Mouse (Mus musculus) lung, embryonic 15.5 days (tissue): ENCODE measurements around the gene Lyst. TPM values are rescaled to one million over a fixed set of nuclear protein-coding genes. Genes with fewer than 3 reads are reported as not detected.
"Not testable (repeated sequence)": the region's sequence is repeated elsewhere in the genome, so short reads cannot be mapped to it uniquely, and the experiment has no call there.

Experiments
- ATAC-seq: fragments of 200-750 bp; cut with Nextera tagmentation; 2 replicates; pipeline ENCODE4 v1.8.0; 2017; ENCODE audit warnings: moderate number of reproducible peaks, borderline replicate concordance; ENCODE audit not compliant: low FRiP score, low TSS enrichment; ENCODE audit errors: extremely low read depth
- H3K27ac ChIP-seq: fragments of 300-500 bp; sonication (generic); 2 replicates; pipeline ENCODE4 v1.5.1; 2015; ENCODE audit warnings: moderate library complexity, mild to moderate bottlenecking, inconsistent platforms
- H3K27me3 ChIP-seq: fragments of 300-500 bp; sonication (generic); 2 replicates; pipeline ENCODE4 v1.6.1; 2015; ENCODE audit warnings: inconsistent platforms
- H3K36me3 ChIP-seq: fragments of 300-500 bp; sonication (generic); 2 replicates; pipeline ENCODE4 v1.6.1; 2015; ENCODE audit warnings: inconsistent platforms
- H3K4me1 ChIP-seq: fragments of 300-500 bp; sonication (generic); 2 replicates; pipeline ENCODE4 v1.6.1; 2015; ENCODE audit warnings: inconsistent platforms
- H3K4me2 ChIP-seq: fragments of 300-500 bp; sonication (generic); 2 replicates; pipeline ENCODE4 v1.6.1; 2015; ENCODE audit warnings: inconsistent platforms, mild to moderate bottlenecking, moderate library complexity
- H3K4me3 ChIP-seq: fragments of 300-500 bp; sonication (generic); 2 replicates; pipeline ENCODE4 v1.5.1; 2015; ENCODE audit warnings: mild to moderate bottlenecking, inconsistent platforms
- H3K9ac ChIP-seq: fragments of 300-500 bp; sonication (generic); 2 replicates; pipeline ENCODE4 v1.6.1; 2015; ENCODE audit warnings: inconsistent platforms
- H3K9me3 ChIP-seq: fragments of 300-500 bp; sonication (generic); 2 replicates; pipeline ENCODE4 v1.6.1; 2016; ENCODE audit warnings: inconsistent platforms
- WGBS: fragments of 180-500 bp; shearing (Covaris S2); methylation state at CpG from one replicate; pipeline ENCODE4 v1.1.7; 2015; 5-methylcytosine and 5-hydroxymethylcytosine counted together
- polyA plus RNA-seq: library from polyadenylated mRNA; unstranded; fragments of >200 nt; fragmentation: Nextera tagmentation; extraction: Ambion mirVana; gene quantifications from 2 replicates; pipeline ENCODE4 v1.2.1, GENCODE M21; 2015

The Lyst gene
- 4.9 and 5.3 TPM in 2 replicates for polyA plus RNA-seq

- peak within 1 kb of the TSS; percentile 92 for H3K4me2 ChIP-seq
- peak within 1 kb of the TSS; percentile 98 for H3K4me3 ChIP-seq
- H3K36me3 ChIP-seq: no peaks in the 10 kb centered on the region
- no peaks in the 10 kb centered on the region for H3K9me3 ChIP-seq
- WGBS: under 1% methylated on average over 87 of the region's 88 CpGs
- peak within 1 kb of the TSS; percentile 86 for H3K27ac ChIP-seq
- H3K9ac ChIP-seq: peak within 1 kb of the TSS; percentile 74
- peaks cover 16% of the 10 kb centered on the region for H3K4me1 ChIP-seq
- ATAC-seq: peak; percentile 98
- H3K27me3 ChIP-seq: no peaks in the 10 kb centered on the region
These were observed at the start of gene Lyst for GRCm38 (mm10) chr13:13590048-13591011. Lyst (plus strand) TSS chr13:13590397.

GRCm38 (mm10) chr13:13543073-13543472 lies 47.1 kb upstream of the Lyst start:
- 91% methylated on average over 10 of the region's 10 CpGs for WGBS
- not testable (repeated sequence) for H3K27ac ChIP-seq, ATAC-seq, H3K4me2 ChIP-seq, H3K4me1 ChIP-seq, H3K9me3 ChIP-seq, H3K36me3 ChIP-seq, H3K9ac ChIP-seq, H3K27me3 ChIP-seq, H3K4me3 ChIP-seq

GRCm38 (mm10) chr13:13546792-13547191 lies 43.4 kb upstream of the Lyst start:
- WGBS: 53% methylated on average over 3 of the region's 3 CpGs
- H3K27me3 ChIP-seq: no peaks in the 10 kb centered on the region
- H3K9ac ChIP-seq: no peak overlapping the region
- H3K4me3 ChIP-seq: no peak overlapping the region
- H3K4me2 ChIP-seq: no peak overlapping the region
- H3K4me1 ChIP-seq: peaks cover 8% of the 10 kb centered on the region
- ATAC-seq: no peak
- no peaks in the 10 kb centered on the region for H3K9me3 ChIP-seq
- H3K27ac ChIP-seq: no peak overlapping the region
- no peaks in the 10 kb centered on the region for H3K36me3 ChIP-seq

DNA sequence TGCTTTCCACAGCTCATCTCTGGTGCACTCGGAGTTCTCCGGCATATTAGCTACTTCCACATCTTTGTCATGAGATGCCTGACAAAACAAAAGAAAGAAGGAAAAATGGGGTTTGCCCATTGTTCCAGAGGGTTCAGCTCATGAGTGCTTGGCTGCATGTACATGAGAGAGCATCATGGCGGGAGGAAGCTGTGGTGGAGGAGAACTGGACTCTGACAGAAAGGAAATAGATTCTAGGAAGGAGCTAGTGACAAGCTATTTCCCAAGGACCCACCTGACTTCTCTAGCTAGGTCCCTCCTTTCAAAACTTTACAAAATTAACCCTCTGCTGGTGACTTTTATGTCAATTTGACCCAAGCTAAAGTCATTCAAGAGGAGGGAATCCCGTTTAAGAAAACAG lies 42.3 kb upstream of the Lyst start:
- peaks cover 8% of the 10 kb centered on the region for H3K4me1 ChIP-seq
- no peak overlapping the region for H3K4me2 ChIP-seq
- no peaks in the 10 kb centered on the region for H3K9me3 ChIP-seq
- no peak overlapping the region for H3K9ac ChIP-seq
- no peak overlapping the region for H3K4me3 ChIP-seq
- no peak overlapping the region for H3K27ac ChIP-seq
- no peak for ATAC-seq
- H3K27me3 ChIP-seq: no peaks in the 10 kb centered on the region
- 87% methylated on average over 4 of the region's 4 CpGs for WGBS
- no peaks in the 10 kb centered on the region for H3K36me3 ChIP-seq

GRCm38 (mm10) chr13:13548431-13549190 lies 41.6 kb upstream of the Lyst start:
- Histone ChIP-seq H3K27ac (no peak overlapping the region), H3K27me3 (no peaks in the 10 kb centered on the region), H3K9ac (no peak overlapping the region), H3K4me2 (no peak overlapping the region), H3K9me3 (no peaks in the 10 kb centered on the region), H3K4me1 (peaks cover 8% of the 10 kb centered on the region), H3K36me3 (no peaks in the 10 kb centered on the region), H3K4me3 (no peak overlapping the region)
- no peak for ATAC-seq
- WGBS: 73% methylated on average over 6 of the region's 6 CpGs

DNA sequence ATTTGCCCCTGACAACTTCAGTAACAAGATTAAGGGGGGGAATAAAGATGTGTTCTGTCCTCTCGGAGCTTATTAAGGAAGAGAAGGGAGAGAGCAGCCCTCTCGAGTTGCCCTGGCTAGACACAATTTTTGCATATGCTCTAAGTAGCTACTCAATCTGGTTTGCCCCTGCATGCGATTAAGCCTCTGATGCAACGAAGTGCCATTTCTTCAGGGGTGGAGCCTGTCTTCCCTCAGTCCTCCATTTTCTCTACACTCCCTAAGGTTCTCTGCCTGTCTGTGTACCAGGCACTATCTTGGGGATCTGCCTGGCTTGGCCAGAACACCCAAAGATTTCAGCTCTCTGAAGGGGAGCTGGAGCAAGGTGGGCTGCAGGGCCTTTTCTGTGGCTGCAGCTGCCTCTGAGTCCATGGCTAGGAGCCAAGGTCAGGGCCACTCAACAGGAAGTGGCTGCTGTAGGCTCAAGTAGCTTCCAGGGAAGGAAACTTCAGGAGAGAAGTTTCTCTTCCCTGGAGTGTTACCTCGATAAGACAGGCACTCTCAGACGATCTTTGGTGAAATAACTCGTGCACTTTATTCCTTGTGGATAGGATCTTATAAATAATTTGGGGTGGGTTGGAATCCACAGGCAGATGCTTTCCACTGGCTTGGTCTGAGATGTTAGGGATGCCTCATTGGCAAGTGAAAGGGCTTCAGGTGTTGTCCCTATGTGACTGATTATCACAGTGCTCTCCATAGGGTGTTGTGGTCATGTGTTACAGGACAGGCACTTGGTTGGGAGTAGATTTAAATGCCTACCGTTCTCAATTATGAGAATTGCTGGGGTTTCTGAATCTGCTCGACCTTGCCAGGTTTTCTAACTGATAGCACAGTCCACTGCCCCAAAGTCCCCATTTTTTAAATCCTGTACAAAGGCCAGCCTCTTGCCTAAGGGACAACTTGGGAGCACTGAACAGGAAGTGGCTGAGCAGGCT lies 40.2 kb upstream of the Lyst start:
- Histone ChIP-seq H3K4me3 (no peak overlapping the region), H3K27me3 (no peaks in the 10 kb centered on the region), H3K9me3 (no peaks in the 10 kb centered on the region), H3K27ac (no peak overlapping the region), H3K9ac (no peak overlapping the region), H3K36me3 (no peaks in the 10 kb centered on the region), H3K4me1 (peaks cover 8% of the 10 kb centered on the region), H3K4me2 (no peak overlapping the region)
- peak; percentile 29; the same call in 1 of the 2 replicates for ATAC-seq
- 50% methylated on average over 9 of the region's 9 CpGs for WGBS

- Histone ChIP-seq H3K4me2 (no peak overlapping the region), H3K27ac (no peak overlapping the region), H3K36me3 (no peaks in the 10 kb centered on the region), H3K9ac (no peak overlapping the region), H3K9me3 (no peaks in the 10 kb centered on the region), H3K4me3 (no peak overlapping the region), H3K27me3 (no peaks in the 10 kb centered on the region), H3K4me1 (peaks cover 8% of the 10 kb centered on the region)
- 0 out of 2 replicates have a peak, but pooled peaks have one; percentile 28 for ATAC-seq
- WGBS: 38% methylated on average over 3 of the region's 3 CpGs
These were observed 38.2 kb upstream of the Lyst start for GRCm38 (mm10) chr13:13552020-13552419.

DNA sequence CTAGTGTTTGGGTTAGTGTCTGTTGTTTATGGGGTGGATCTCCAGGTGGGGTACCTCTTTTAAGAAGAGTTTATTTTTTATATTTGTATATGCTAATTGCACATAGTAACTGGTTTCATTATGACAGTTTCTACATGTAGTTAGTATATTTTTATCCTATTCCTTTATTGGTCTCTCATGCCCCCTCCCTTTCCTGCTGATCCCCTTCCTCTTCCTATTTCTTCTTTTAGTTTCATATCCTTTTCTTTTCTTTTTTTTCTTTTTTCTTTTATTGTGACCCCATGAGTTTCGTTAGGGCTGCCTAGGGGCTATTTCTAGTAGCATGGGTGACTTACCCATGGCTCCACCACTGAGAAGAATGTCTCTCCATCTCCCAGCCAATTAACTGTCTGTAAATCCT lies 36.5 kb upstream of the Lyst start:
- H3K4me1 ChIP-seq: peaks cover 8% of the 10 kb centered on the region
- no peak overlapping the region for H3K4me2 ChIP-seq
- no peaks in the 10 kb centered on the region for H3K9me3 ChIP-seq
- no peak overlapping the region for H3K9ac ChIP-seq
- no peak overlapping the region for H3K4me3 ChIP-seq
- no peak overlapping the region for H3K27ac ChIP-seq
- no peaks in the 10 kb centered on the region for H3K27me3 ChIP-seq
- no peaks in the 10 kb centered on the region for H3K36me3 ChIP-seq
- 55% methylated on average over 1 of the region's 1 CpGs for WGBS
- ATAC-seq: no peak

DNA sequence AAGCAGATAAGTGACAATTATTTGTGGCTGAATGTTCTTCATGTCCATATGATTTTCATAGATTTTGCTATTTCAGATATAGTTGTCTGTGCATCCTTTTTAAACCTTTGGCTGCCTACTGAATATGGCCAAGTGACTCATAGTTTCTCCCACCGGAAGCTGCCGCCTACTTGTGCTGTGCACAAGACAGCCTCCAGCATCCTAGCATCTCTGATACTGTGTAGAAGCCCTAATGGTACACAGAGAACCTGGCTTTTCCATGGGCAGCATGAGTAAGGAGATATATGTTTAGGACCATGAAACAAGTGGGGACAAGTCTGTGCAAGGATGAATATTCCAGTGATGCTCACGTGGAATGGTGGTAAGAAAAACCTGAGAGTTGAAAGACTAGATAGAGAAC lies 35.0 kb upstream of the Lyst start:
- no peak for ATAC-seq
- Histone ChIP-seq H3K4me1 (peaks cover 3% of the 10 kb centered on the region), H3K27me3 (no peaks in the 10 kb centered on the region), H3K36me3 (no peaks in the 10 kb centered on the region), H3K27ac (no peak overlapping the region), H3K9ac (no peak overlapping the region), H3K9me3 (no peaks in the 10 kb centered on the region), H3K4me3 (no peak overlapping the region), H3K4me2 (no peak overlapping the region)
- WGBS: 92% methylated on average over 3 of the region's 3 CpGs

GRCm38 (mm10) chr13:13557001-13557743 lies 33.0 kb upstream of the Lyst start:
- Histone ChIP-seq H3K36me3 (no peaks in the 10 kb centered on the region), H3K4me1 (no peaks in the 10 kb centered on the region), H3K9me3 (no peaks in the 10 kb centered on the region), H3K27ac (no peak overlapping the region), H3K27me3 (no peaks in the 10 kb centered on the region), H3K4me2 (no peak overlapping the region), H3K4me3 (no peak overlapping the region), H3K9ac (no peak overlapping the region)
- no peak for ATAC-seq
- WGBS: 76% methylated on average over 5 of the region's 5 CpGs

DNA sequence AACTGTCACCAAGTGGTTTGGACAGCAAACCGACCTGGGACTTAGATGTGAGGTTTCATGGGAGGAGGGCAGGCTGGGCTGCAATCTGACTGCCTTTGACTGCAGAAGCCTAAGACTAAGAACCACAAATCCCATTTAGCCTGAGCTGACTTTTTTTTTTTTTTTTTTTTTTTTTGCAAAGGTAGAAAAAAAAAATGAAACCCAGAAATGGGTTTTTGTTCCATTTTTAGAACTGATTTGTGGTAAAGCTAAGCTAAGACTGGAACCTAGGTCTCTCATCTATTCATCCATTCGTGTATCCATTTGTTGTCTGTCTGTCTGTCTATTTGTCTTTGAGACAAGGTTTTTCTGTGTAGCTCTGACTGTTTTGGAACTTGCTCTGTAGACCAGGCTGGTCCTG lies 31.9 kb upstream of the Lyst start:
- no peak for ATAC-seq
- WGBS: 54% methylated on average over 2 of the region's 2 CpGs
- H3K4me2 ChIP-seq: no peak overlapping the region
- H3K4me3 ChIP-seq: no peak overlapping the region
- no peak overlapping the region for H3K9ac ChIP-seq
- H3K4me1 ChIP-seq: no peaks in the 10 kb centered on the region
- no peak overlapping the region for H3K27ac ChIP-seq
- H3K9me3 ChIP-seq: no peaks in the 10 kb centered on the region
- no peaks in the 10 kb centered on the region for H3K36me3 ChIP-seq
- H3K27me3 ChIP-seq: no peaks in the 10 kb centered on the region
